Comparison of ENCODE assay signal across 8 mouse cellular contexts in the genomic region with DNA sequence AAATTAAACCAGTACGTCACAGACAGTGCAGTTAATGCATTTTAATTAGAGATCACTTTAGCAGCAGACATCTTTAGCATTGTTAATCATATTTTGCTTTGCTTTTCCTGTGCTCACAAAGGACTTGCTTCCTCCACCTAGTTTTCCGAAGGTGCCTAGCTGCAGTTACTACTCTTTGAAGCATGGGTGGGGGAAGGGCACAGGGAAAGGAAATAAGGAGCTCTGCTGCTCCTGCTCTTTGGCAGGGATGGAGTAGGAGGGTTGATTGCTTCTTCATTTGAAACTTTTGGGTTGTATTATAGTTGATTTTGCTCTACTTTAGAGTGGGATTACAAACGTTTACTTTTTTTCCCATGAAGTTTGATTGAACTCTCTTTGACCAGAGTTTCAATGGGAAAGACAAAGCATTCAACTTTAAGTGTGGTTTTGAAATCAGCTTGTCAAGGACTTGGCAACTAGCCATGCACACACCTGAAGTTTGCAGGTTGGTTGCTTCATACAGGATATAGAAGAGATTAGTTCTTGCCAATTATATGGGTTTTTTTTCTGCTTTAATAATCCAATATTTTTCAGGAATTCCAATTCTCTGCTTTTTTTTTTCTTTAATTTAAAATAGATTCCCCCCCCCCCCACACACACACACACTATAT.
DNase-seq lines count a peak whose midpoint lies in the region.
"Had no signal": no experiment of that assay in that cellular context is flagged by ENCODE, and none has a peak within 500 bp of the region (broad histone marks: within the 10 kb centered on the region; RNA-seq: fewer than 3 reads in every experiment).

No protein-coding gene starts in this region.

- peak; percentile 56 for DNase-seq in kidney, postnatal 10 days
- DNase-seq in kidney, adult 18-20 months = no peak
- DNase-seq in ES-CJ7 (ENCODE audit: low read depth, low spot score) = peak; percentile 35
- DNase-seq in R1 (ENCODE audit: low read depth, low spot score) = peak; percentile 43
- DNase-seq in lung, postnatal 14 days = peak; percentile 57
- no peak for DNase-seq in layer of hippocampus, adult 8-10 months (ENCODE audit: low spot score in 2 of 2)
- no peak for DNase-seq in yolk sac, embryonic 10.5 days (ENCODE audit: low spot score)
- DNase-seq: adrenal gland, adult 2 months had no signal

Comparison
In these comparisons a context has a peak if more than half of its experiments do, and no peak if none do; other contexts are left out.
1. DNase-seq: peak in kidney, postnatal 10 days (single experiment), ES-CJ7 (single experiment), R1 (single experiment) and lung, postnatal 14 days (single experiment); none in kidney, adult 18-20 months (single experiment), layer of hippocampus, adult 8-10 months (0 of 2) and yolk sac, embryonic 10.5 days (single experiment).